Mouse (Mus musculus) Muller cell, postnatal 12 days (primary cell): ENCODE measurements at regions not wholly inside any gene's neighbourhood (a gene's known extent, or its start where the extent isn't known, plus 50 kb on each side); places are given as distances from the start of the nearest gene placed in this dataset.

Experiments used
- DNase-seq: peaks from one replicate; pipeline ENCODE4 v3.0.0-alpha.2; 2015; ENCODE audit errors: inconsistent ontology term

GRCm38 (mm10) chr14:28626951-28627350 is 122.4 kb downstream of the Wnt5a start:
- no peak for DNase-seq

GRCm38 (mm10) chr14:28635175-28635574 is 130.6 kb downstream of the Wnt5a start:
- peak; percentile 70 for DNase-seq

GRCm38 (mm10) chr14:28639056-28639455 is 134.5 kb downstream of the Wnt5a start:
- peak; percentile 72 for DNase-seq

GRCm38 (mm10) chr14:28645807-28646206 is 141.3 kb downstream of the Wnt5a start:
- DNase-seq = peak; percentile 50

GRCm38 (mm10) chr14:28649411-28649810 is 144.9 kb downstream of the Wnt5a start:
- no peak for DNase-seq

GRCm38 (mm10) chr14:28653059-28653930 is 148.7 kb downstream of the Wnt5a start:
- no peak for DNase-seq

GRCm38 (mm10) chr14:28657216-28657615 is 152.7 kb downstream of the Wnt5a start:
- DNase-seq = no peak

GRCm38 (mm10) chr14:28660872-28661588 is 156.5 kb downstream of the Wnt5a start:
- DNase-seq = no peak

- DNase-seq = no peak
Measured at GRCm38 (mm10) chr14:28663316-28663715, 158.8 kb downstream of the Wnt5a start.

GRCm38 (mm10) chr14:28664121-28664520 is 159.6 kb downstream of the Wnt5a start:
- no peak for DNase-seq

- peak; percentile 65 for DNase-seq
Measured at GRCm38 (mm10) chr14:28675476-28675875, 170.9 kb downstream of the Wnt5a start.

GRCm38 (mm10) chr14:28699780-28700179 is 195.2 kb downstream of the Wnt5a start:
- DNase-seq = no peak

- no peak for DNase-seq
Measured at GRCm38 (mm10) chr14:28704729-28705128, 200.2 kb downstream of the Wnt5a start.

GRCm38 (mm10) chr14:28714598-28714997 is 210.0 kb downstream of the Wnt5a start:
- DNase-seq = no peak

- DNase-seq = no peak
Measured at GRCm38 (mm10) chr14:28720545-28720944, 216.0 kb downstream of the Wnt5a start.

- DNase-seq = no peak
Measured at GRCm38 (mm10) chr14:28725666-28726065, 221.1 kb downstream of the Wnt5a start.

- DNase-seq = no peak
Measured at GRCm38 (mm10) chr14:28733496-28733895, 228.9 kb downstream of the Wnt5a start.

GRCm38 (mm10) chr14:28735446-28735845 is 230.9 kb downstream of the Wnt5a start:
- no peak for DNase-seq

- DNase-seq = no peak
Measured at GRCm38 (mm10) chr14:28740076-28740475, 235.5 kb downstream of the Wnt5a start.

GRCm38 (mm10) chr14:28741418-28741817 is 236.9 kb downstream of the Wnt5a start:
- no peak for DNase-seq

- no peak for DNase-seq
Measured at GRCm38 (mm10) chr14:28743673-28744072, 239.1 kb downstream of the Wnt5a start.

- no peak for DNase-seq
Measured at GRCm38 (mm10) chr14:28750301-28750700, 245.8 kb downstream of the Wnt5a start.

GRCm38 (mm10) chr14:28765201-28765600 is 252.8 kb upstream of the Lrtm1 start:
- no peak for DNase-seq
